ENCODE assay signal across 10 mouse cellular contexts in the genomic region with DNA sequence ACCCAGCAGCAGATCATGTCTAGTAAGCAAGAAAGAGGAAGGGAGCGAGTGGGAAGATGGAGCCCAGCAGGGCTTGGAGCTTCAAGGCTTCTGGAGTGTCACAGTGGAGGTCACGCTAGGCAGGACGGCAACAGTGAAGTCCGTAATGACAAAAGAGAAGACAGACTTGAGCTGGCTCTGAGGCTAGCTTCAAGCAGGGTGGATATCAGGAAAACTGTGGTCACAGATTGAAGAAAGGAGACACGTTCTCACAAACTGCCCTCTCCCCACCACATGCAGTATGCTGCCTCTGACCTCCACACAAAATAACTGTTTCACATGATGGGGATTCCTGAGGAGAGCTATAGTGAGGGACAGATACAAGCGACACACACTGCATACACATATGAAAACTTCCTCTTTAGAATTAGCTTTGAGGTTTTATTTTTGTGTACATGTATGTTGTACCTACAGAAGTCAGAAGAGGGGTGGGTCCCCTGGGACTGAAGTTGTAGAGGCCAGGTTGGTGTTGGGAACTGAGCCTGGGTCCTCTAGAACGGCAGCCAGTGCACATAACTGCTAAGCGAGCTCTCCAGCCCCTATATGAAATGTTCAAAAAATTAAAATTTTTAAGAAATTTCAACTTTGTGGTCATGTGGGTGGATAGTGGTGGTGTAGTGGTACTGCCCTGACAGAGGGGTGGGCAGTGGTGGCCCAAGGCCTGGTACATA. TPM values are rescaled to one million over a fixed set of nuclear protein-coding genes. Genes with fewer than 3 reads are reported as not detected.
DNase-seq lines count a peak whose midpoint lies in the region; ATAC-seq and TF ChIP-seq lines count a peak whose summit lies in the region.
"Had no signal": no experiment of that assay in that cellular context is flagged by ENCODE, and none has a peak within 500 bp of the region (broad histone marks: within the 10 kb centered on the region; RNA-seq: fewer than 3 reads in every experiment).

No protein-coding gene starts in this region.

- DNase-seq in heart, adult 2 months = no peak
- no peak for DNase-seq in ovary, postnatal 10 days (ENCODE audit: low spot score)
- DNase-seq in cerebellum, adult 2 months = no peak
- DNase-seq: thymus, postnatal 25 days had no signal

- peaks cover 8% of the 10 kb centered on the region for H3K79me2 ChIP-seq in heart, adult 2 months (replicated peaks; ENCODE audit: control insufficient read depth, insufficient read depth, low read length)

- 0 out of 2 replicates have a peak overlapping the region, but pooled peaks have one; percentile 90 for H3K27ac ChIP-seq in heart, embryonic 13.5 days (replicated peaks)
- H3K27ac ChIP-seq in heart, adult 2 months = no peak overlapping the region; the same call in 1 of the 2 replicates
- no peak overlapping the region for H3K27ac ChIP-seq in hindbrain, embryonic 15.5 days (replicated peaks)
- no peak overlapping the region for H3K27ac ChIP-seq in neural tube, embryonic 12.5 days
- no peak overlapping the region for H3K27ac ChIP-seq in cerebellum, adult 2 months (ENCODE audit: insufficient read depth, low read length)

- intact Hi-C loops in heart, adult 2 months (cut with DNase I) = loop anchor here (5.0 kb wide), 1 partner anchor 115 kb away; no protein-coding TSS in a partner anchor

- TF ChIP-seq POLR2A in heart, adult 2 months (IDR thresholded peaks at IDR 0.05; ENCODE audit: insufficient read depth, low read depth, low read length) = no peak
- TF ChIP-seq POLR2A in cerebellum, adult 2 months (IDR thresholded peaks at IDR 0.05; ENCODE audit: borderline replicate concordance, insufficient read depth, low read length) = no peak

- no peak for ATAC-seq in heart, embryonic 13.5 days (ENCODE audit: extremely low read depth, insufficient number of reproducible peaks, low FRiP score, low TSS enrichment)
- ATAC-seq in megakaryocyte, adult 5-6 weeks (ENCODE audit: poor library complexity, severe bottlenecking) = no peak
- no peak for ATAC-seq in hindbrain, embryonic 15.5 days (ENCODE audit: low FRiP score, low read depth)
- ATAC-seq in neural tube, embryonic 12.5 days (ENCODE audit: low FRiP score, low read depth) = no peak

- TF ChIP-seq CTCF in heart, adult 2 months (IDR thresholded peaks at IDR 0.05) = no peak
- no peak for TF ChIP-seq CTCF in cerebellum, adult 2 months (IDR thresholded peaks at IDR 0.05; ENCODE audit: borderline replicate concordance, insufficient read depth, low read depth, low read length)

- peak overlapping the region; percentile 82 for H3K4me2 ChIP-seq in heart, embryonic 13.5 days
- H3K4me2 ChIP-seq in hindbrain, embryonic 15.5 days = 0 out of 2 replicates have a peak overlapping the region, but pooled peaks have one; percentile 4
- peak overlapping the region; percentile 85; the same call in 1 of the 2 replicates for H3K4me2 ChIP-seq in neural tube, embryonic 12.5 days (replicated peaks)

- peak overlapping the region; percentile 95; the same call in 1 of the 2 replicates for H3K9ac ChIP-seq in heart, embryonic 13.5 days
- H3K9ac ChIP-seq in heart, adult 2 months (ENCODE audit: low read depth, low read length) = no peak overlapping the region
- H3K9ac ChIP-seq in hindbrain, embryonic 15.5 days = no peak overlapping the region
- 0 out of 2 replicates have a peak overlapping the region, but pooled peaks have one; percentile 26 for H3K9ac ChIP-seq in neural tube, embryonic 12.5 days

- WGBS in heart, embryonic 13.5 days = 81% methylated on average over 8 of the region's 8 CpGs
- 64% methylated on average over 8 of the region's 8 CpGs for WGBS in heart, adult 2 months
- WGBS in hindbrain, embryonic 15.5 days = 79% methylated on average over 8 of the region's 8 CpGs
- WGBS in neural tube, embryonic 12.5 days = 84% methylated on average over 8 of the region's 8 CpGs
- WGBS in cerebellum, adult 2 months = 78% methylated on average over 8 of the region's 8 CpGs

- TF ChIP-seq EP300 in heart, adult 2 months (IDR thresholded peaks at IDR 0.05; ENCODE audit: insufficient read depth, low read depth, low read length) = no peak

- peak overlapping the region; percentile 84; the same call in 1 of the 2 replicates for H3K4me3 ChIP-seq in heart, embryonic 13.5 days
- no peak overlapping the region for H3K4me3 ChIP-seq in heart, adult 2 months
- H3K4me3 ChIP-seq in megakaryocyte, embryonic 14.5 days (replicated peaks) = peak overlapping the region; percentile 80
- H3K4me3 ChIP-seq in hindbrain, embryonic 15.5 days = no peak overlapping the region
- H3K4me3 ChIP-seq in neural tube, embryonic 12.5 days = no peak overlapping the region
- H3K4me3 ChIP-seq in cerebellum, adult 2 months (replicated peaks; ENCODE audit: insufficient read depth, low read depth, low read length) = no peak overlapping the region
- H3K4me3 ChIP-seq: erythroblast, embryonic 14.5 days had no signal

- peaks cover 65% of the 10 kb centered on the region for H3K4me1 ChIP-seq in heart, embryonic 13.5 days
- peaks cover 24% of the 10 kb centered on the region for H3K4me1 ChIP-seq in heart, adult 2 months (ENCODE audit: control insufficient read depth, insufficient read depth, low read length)
- peaks cover 82% of the 10 kb centered on the region for H3K4me1 ChIP-seq in megakaryocyte, embryonic 14.5 days
- H3K4me1 ChIP-seq in hindbrain, embryonic 15.5 days (replicated peaks) = peaks cover 30% of the 10 kb centered on the region
- H3K4me1 ChIP-seq in neural tube, embryonic 12.5 days = peaks cover 32% of the 10 kb centered on the region
- H3K4me1 ChIP-seq in cerebellum, adult 2 months (ENCODE audit: control insufficient read depth, insufficient read depth, low read length) = no peaks in the 10 kb centered on the region

- peaks cover 27% of the 10 kb centered on the region for H3K36me3 ChIP-seq in heart, embryonic 13.5 days
- peaks cover 4% of the 10 kb centered on the region for H3K36me3 ChIP-seq in heart, adult 2 months (ENCODE audit: control insufficient read depth, insufficient read depth, low read length)
- peaks cover 43% of the 10 kb centered on the region for H3K36me3 ChIP-seq in megakaryocyte, embryonic 14.5 days (replicated peaks; ENCODE audit: low read length)
- no peaks in the 10 kb centered on the region for H3K36me3 ChIP-seq in hindbrain, embryonic 15.5 days
- H3K36me3 ChIP-seq in neural tube, embryonic 12.5 days = peaks cover 8% of the 10 kb centered on the region

- H3K27me3 ChIP-seq in heart, embryonic 13.5 days (replicated peaks) = no peaks in the 10 kb centered on the region
- no peaks in the 10 kb centered on the region for H3K27me3 ChIP-seq in heart, adult 2 months (ENCODE audit: control insufficient read depth, insufficient read depth, low read length)
- H3K27me3 ChIP-seq in megakaryocyte, embryonic 14.5 days (replicated peaks) = no peaks in the 10 kb centered on the region
- no peaks in the 10 kb centered on the region for H3K27me3 ChIP-seq in hindbrain, embryonic 15.5 days
- H3K27me3 ChIP-seq in neural tube, embryonic 12.5 days (replicated peaks) = no peaks in the 10 kb centered on the region
- no peaks in the 10 kb centered on the region for H3K27me3 ChIP-seq in cerebellum, adult 2 months (ENCODE audit: control insufficient read depth, insufficient read depth, low read length)

- H3K9me3 ChIP-seq in heart, embryonic 13.5 days = no peaks in the 10 kb centered on the region
- no peaks in the 10 kb centered on the region for H3K9me3 ChIP-seq in megakaryocyte, embryonic 14.5 days
- no peaks in the 10 kb centered on the region for H3K9me3 ChIP-seq in hindbrain, embryonic 15.5 days
- no peaks in the 10 kb centered on the region for H3K9me3 ChIP-seq in neural tube, embryonic 12.5 days

RNA-seq across cellular contexts. Expression of a gene that starts 1.9 kb away (rescaled TPM):
- 28.0 and 28.9 TPM in 2 replicates for polyA plus RNA-seq in heart, embryonic 13.5 days (2015; fragmentation: Nextera tagmentation; extraction: Ambion mirVana)
- total RNA-seq in heart, adult 2 months (2021) = 10 to 100 TPM; 43.1 to 49.3 TPM
- 20.1 and 33.4 TPM in 2 replicates for polyA plus RNA-seq in heart, adult 2 months (2012; rRNA removed)
- 4.7 and 15.5 TPM in 2 replicates for polyA plus RNA-seq in megakaryocyte, embryonic 14.5 days (2012; ENCODE audit: insufficient read depth, low replicate concordance)
- 5.8 and 8.3 TPM in 2 replicates for total RNA-seq in megakaryocyte, adult 5-6 weeks (2015)
- total RNA-seq in megakaryocyte, adult 5-6 weeks (2017) = 7.4 and 7.6 TPM in 2 replicates
- 27.1 and 30.5 TPM in 2 replicates for polyA plus RNA-seq in hindbrain, embryonic 15.5 days (2015; fragmentation: Nextera tagmentation; extraction: Ambion mirVana)
- polyA plus RNA-seq in neural tube, embryonic 12.5 days (2016; fragmentation: Nextera tagmentation; extraction: Ambion mirVana) = 31.5 and 34.1 TPM in 2 replicates
- polyA plus RNA-seq in cerebellum, adult 2 months (2012; rRNA removed) = 12.6 and 12.9 TPM in 2 replicates

RNA-seq across cellular contexts. Expression of a gene that starts 46.1 kb away (rescaled TPM):
- 182 and 198 TPM in 2 replicates for polyA plus RNA-seq in heart, embryonic 13.5 days (2015; fragmentation: Nextera tagmentation; extraction: Ambion mirVana)
- 100 to 1,000 TPM; 119 to 131 TPM for total RNA-seq in heart, adult 2 months (2021)
- 52.8 and 93.3 TPM in 2 replicates for polyA plus RNA-seq in heart, adult 2 months (2012; rRNA removed)
- polyA plus RNA-seq in megakaryocyte, embryonic 14.5 days (2012; ENCODE audit: insufficient read depth, low replicate concordance) = 6.5 and 33.5 TPM in 2 replicates
- total RNA-seq in megakaryocyte, adult 5-6 weeks (2015) = 180 and 218 TPM in 2 replicates
- 91.3 and 119 TPM in 2 replicates for total RNA-seq in megakaryocyte, adult 5-6 weeks (2017)
- polyA plus RNA-seq in hindbrain, embryonic 15.5 days (2015; fragmentation: Nextera tagmentation; extraction: Ambion mirVana) = 291 and 306 TPM in 2 replicates
- 289 and 293 TPM in 2 replicates for polyA plus RNA-seq in neural tube, embryonic 12.5 days (2016; fragmentation: Nextera tagmentation; extraction: Ambion mirVana)
- polyA plus RNA-seq in cerebellum, adult 2 months (2012; rRNA removed) = 191 and 197 TPM in 2 replicates

Comparison
In these comparisons a context has a peak if more than half of its experiments do, and no peak if none do; other contexts are left out.
1. H3K4me3 ChIP-seq: peak in heart, embryonic 13.5 days (single experiment) and megakaryocyte, embryonic 14.5 days (single experiment); none in heart, adult 2 months (single experiment), hindbrain, embryonic 15.5 days (single experiment), neural tube, embryonic 12.5 days (single experiment) and cerebellum, adult 2 months (single experiment).
2. H3K9ac ChIP-seq: peak in heart, embryonic 13.5 days (single experiment) and neural tube, embryonic 12.5 days (single experiment); none in heart, adult 2 months (single experiment) and hindbrain, embryonic 15.5 days (single experiment).
3. H3K4me2 ChIP-seq: peak in every context shown above with its lines; median percentile 85 in neural tube, embryonic 12.5 days; 82 in heart, embryonic 13.5 days; 4 in hindbrain, embryonic 15.5 days.